Mouse (Mus musculus) olfactory bulb, adult 2 months (tissue): ENCODE measurements around the gene Snx20. TPM values are rescaled to one million over a fixed set of nuclear protein-coding genes. Genes with fewer than 3 reads are reported as not detected.
"Not testable (repeated sequence)": the region's sequence is repeated elsewhere in the genome, so short reads cannot be mapped to it uniquely, and the experiment has no call there.

ENCODE experiments used
- H3K27ac ChIP-seq: fragments of 200-500 bp; 2 replicates; pipeline ENCODE4 v1.5.1; 2012; ENCODE audit warnings: low read depth, low read length; ENCODE audit not compliant: insufficient read depth
- H3K4me1 ChIP-seq: fragments of 200-500 bp; 2 replicates; pipeline ENCODE4 v1.6.1; 2012; ENCODE audit warnings: low read length; ENCODE audit not compliant: control insufficient read depth, insufficient read depth
- H3K4me3 ChIP-seq: fragments of 200-500 bp; 2 replicates; pipeline ENCODE4 v1.5.1; 2012; ENCODE audit warnings: mild to moderate bottlenecking, low read depth, low read length, moderate library complexity; ENCODE audit not compliant: insufficient read depth
- CTCF ChIP-seq: fragments of 200-500 bp; IDR thresholded peaks from 2 replicates; pipeline ENCODE4 v1.5.1; 2012; ENCODE audit warnings: low read depth, mild to moderate bottlenecking, low read length, moderate library complexity; ENCODE audit not compliant: insufficient read depth
- POLR2A ChIP-seq: fragments of 200-500 bp; IDR thresholded peaks from 2 replicates; pipeline ENCODE4 v1.6.1; 2012; ENCODE audit warnings: mild to moderate bottlenecking, low read depth, low read length, moderate library complexity; ENCODE audit not compliant: insufficient read depth
- WGBS: fragments of 180-500 bp; shearing (Covaris S2); methylation state at CpG from one replicate; pipeline ENCODE4 v1.1.7; 2018; 5-methylcytosine and 5-hydroxymethylcytosine counted together
- polyA plus RNA-seq: library from polyadenylated mRNA; stranded (reverse); fragments of >200 nt; gene quantifications from 2 replicates; pipeline ENCODE4 v1.2.4, GENCODE M21; 2012; ENCODE audit warnings: low replicate concordance; ENCODE audit not compliant: missing spikeins, insufficient read depth, insufficient read length

The Snx20 gene
- polyA plus RNA-seq, 1 experiment, result not detected

DNA sequence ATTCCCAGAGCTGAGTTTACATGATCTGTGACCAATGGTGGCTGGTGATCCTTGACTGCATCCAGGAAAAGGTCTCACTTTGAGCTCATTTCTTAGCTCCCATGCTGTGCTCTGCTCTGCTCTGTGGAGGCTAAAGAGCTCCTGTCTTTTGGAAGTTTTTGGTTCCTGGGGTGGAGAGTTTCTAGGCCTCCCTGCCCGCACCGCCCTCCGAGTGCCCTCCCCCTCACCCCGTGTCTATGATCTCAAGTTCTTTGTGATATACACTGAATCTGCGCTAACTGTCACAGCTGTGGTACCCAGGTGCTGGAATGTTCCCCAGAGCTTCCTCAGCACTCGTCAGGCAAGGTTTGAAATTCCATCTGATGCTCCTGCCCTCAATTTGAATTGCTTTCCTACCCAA, 34.9 kb upstream of the Snx20 start:
- no peak overlapping the region for H3K27ac ChIP-seq
- 91% methylated on average over 6 of the region's 6 CpGs for WGBS
- TF ChIP-seq CTCF (no peak), POLR2A (no peak)
- peaks cover 27% of the 10 kb centered on the region for H3K4me1 ChIP-seq
- no peak overlapping the region for H3K4me3 ChIP-seq

DNA sequence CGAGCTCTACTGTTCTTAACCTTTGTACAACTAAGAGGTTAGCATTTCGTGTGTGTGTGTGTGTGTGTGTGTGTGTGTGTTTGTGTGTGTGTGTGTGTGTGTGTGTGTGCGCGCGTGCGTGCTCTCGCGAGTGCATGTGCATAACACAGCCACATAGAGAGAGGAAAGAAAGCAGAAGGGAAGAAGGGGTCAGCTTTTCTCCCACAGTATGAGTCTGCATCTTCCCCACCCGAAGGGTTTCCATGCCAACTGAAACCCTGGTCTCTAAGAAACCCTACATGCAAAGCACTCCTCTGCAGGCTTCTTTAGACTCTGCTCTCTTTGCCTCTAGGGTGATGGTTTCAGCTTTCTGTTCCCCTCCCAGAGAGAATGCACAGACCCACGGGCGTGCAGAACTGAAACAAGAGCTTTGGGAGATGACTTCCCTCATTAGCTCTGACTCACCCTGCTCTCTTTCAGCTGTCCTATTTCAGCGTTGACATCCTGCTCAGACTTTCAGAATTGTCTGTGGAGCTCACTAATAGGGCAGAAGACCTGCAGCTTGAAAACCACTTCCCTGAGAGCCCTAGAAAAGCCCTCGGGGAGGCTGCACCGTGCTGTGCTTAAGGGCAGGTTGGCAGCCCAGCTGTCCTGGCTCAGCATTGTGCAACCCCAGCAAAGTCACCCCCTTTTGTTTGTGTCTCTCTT, 32.6 kb upstream of the Snx20 start:
- peaks cover 22% of the 10 kb centered on the region for H3K4me1 ChIP-seq
- peak overlapping the region; percentile 63 for H3K27ac ChIP-seq
- TF ChIP-seq POLR2A, result no peak
- no peak for TF ChIP-seq CTCF
- H3K4me3 ChIP-seq, result no peak overlapping the region
- 19% methylated on average over 14 of the region's 14 CpGs for WGBS

DNA sequence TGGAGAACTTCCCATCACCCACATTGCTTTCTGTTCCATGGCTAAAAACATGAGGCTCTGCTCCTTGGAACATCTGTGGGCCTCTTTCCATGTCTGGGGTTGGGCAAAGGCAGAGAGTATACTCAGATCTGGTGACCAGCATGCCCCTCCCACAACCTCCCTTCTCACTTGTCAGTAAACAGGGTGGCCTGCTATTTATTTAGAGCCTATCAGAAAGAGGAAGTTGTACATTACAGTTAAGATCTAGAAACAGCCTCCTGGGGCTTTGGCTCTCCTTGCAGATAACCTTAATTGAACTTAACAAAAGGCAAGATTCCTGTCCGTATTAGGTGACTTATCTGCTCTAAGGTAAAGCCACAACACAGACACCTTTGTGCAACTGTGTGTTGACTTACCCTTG, 30.5 kb upstream of the Snx20 start:
- Histone ChIP-seq H3K4me3 (no peak overlapping the region), H3K4me1 (peaks cover 20% of the 10 kb centered on the region), H3K27ac (no peak overlapping the region)
- 85% methylated on average over 1 of the region's 1 CpGs for WGBS
- TF ChIP-seq CTCF, result no peak
- TF ChIP-seq POLR2A, result no peak

DNA sequence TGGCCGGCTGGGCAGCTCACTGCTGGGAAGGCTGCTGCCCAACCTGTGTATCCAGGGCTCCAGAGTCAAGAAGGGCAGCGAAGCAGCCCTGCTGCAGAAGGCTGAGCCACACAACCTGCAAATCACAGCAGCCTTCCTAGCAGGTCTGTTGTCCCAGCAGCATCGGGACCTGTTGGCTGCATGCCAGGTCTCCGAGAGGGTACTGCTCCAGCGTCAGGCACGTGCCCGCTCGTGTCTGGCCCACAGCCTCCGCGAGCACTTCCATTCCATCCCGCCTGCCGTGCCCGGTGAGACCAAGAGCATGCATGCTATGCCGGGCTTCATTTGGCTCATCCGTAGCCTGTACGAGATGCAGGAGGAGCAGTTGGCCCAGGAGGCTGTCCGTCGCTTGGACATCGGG, 29.0 kb upstream of the Snx20 start:
- 81% methylated on average over 19 of the region's 19 CpGs for WGBS
- Histone ChIP-seq H3K4me1 (peaks cover 14% of the 10 kb centered on the region), H3K27ac (no peak overlapping the region), H3K4me3 (no peak overlapping the region)
- TF ChIP-seq CTCF (no peak), POLR2A (no peak)

DNA sequence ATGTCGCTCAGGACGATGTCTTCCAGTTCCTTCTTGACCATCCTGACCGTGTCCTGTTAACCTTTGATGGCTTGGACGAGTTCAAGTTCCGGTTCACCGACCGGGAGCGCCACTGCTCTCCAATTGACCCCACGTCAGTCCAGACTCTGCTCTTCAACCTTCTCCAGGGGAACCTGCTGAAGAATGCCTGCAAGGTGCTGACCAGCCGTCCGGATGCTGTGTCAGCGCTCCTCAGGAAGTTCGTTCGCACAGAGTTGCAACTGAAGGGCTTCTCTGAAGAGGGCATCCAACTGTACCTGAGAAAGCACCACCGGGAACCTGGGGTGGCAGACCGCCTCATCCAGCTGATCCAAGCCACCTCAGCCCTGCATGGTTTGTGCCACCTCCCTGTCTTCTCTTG, 28.2 kb upstream of the Snx20 start:
- H3K4me1 ChIP-seq, result peaks cover 9% of the 10 kb centered on the region
- H3K27ac ChIP-seq, result no peak overlapping the region
- 91% methylated on average over 16 of the region's 16 CpGs for WGBS
- no peak overlapping the region for H3K4me3 ChIP-seq
- TF ChIP-seq CTCF, result no peak
- no peak for TF ChIP-seq POLR2A

DNA sequence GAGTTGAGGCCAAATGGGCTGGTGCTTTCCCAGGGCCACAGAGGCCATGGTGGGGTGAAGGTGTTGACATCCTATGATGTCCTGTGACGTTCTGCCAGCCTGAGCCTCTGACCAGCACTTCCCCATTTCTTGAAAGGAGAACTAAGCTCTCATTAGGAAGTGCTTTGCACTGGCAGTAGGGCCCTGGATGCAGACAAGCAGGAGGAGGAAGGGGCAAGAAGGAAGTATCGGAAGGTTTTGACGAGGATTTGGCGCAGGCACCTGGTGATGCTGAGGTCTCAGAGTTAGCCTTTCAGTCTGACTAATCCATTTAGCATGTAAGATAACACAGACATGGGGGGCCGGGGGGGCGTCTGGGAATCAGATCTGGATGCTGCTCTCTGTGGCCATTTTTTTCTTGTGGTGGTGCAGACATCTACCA, 26.5 kb upstream of the Snx20 start:
- TF ChIP-seq POLR2A (no peak), CTCF (no peak)
- no peak overlapping the region for H3K27ac ChIP-seq
- 93% methylated on average over 6 of the region's 6 CpGs for WGBS

DNA sequence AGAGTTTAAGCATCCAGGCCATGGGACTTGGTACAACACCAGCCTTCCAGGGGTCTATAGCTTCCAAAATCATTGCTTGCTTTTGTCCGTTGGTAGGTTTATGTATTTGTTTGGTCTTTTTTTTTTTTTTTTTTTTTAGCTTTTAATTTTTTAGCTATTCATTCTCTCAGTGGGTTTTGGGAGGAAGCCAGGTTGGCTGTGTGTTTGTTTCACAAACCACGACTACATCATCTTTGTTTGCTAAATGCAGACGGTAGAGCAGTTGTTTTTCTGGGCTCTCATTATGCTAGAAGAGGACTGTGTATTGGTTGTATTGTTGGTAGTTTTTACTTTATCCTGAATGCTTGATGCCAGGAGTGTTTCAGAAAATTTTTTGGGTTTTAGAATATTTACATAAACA, 23.9 kb upstream of the Snx20 start:
- TF ChIP-seq POLR2A (no peak), CTCF (no peak)
- H3K4me1 ChIP-seq, result no peaks in the 10 kb centered on the region
- H3K27ac ChIP-seq, result no peak overlapping the region
- 56% methylated on average over 3 of the region's 3 CpGs for WGBS
- no peak overlapping the region for H3K4me3 ChIP-seq

More for the DNA sequence above, 26.5 kb upstream of the Snx20 start:
- no peaks in the 10 kb centered on the region for H3K4me1 ChIP-seq
- H3K4me3 ChIP-seq, result no peak overlapping the region

DNA sequence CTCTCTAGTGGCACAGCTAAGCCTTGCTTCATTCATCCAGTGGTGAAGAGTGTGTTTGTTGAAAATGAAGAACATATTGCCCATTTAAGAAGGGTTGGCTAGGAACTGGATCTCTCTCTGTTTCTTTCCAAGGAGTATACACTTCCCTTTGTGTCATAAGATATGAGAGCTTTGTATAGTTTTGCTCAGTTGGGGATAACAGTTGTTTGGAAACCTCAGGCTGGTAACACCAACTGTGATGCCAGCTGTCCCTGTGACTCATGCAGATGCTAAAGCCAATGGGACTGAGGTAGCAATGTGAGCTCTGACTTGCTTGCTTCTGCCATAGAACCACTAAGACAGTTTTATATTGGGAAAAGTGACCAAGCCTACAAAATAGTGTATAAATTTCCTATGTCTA, 19.4 kb upstream of the Snx20 start:
- 0 out of 2 replicates have a peak, but pooled peaks cover 5% of the 10 kb centered on the region for H3K4me1 ChIP-seq
- H3K4me3 ChIP-seq, result no peak overlapping the region
- TF ChIP-seq CTCF (no peak), POLR2A (no peak)
- H3K27ac ChIP-seq, result no peak overlapping the region

DNA sequence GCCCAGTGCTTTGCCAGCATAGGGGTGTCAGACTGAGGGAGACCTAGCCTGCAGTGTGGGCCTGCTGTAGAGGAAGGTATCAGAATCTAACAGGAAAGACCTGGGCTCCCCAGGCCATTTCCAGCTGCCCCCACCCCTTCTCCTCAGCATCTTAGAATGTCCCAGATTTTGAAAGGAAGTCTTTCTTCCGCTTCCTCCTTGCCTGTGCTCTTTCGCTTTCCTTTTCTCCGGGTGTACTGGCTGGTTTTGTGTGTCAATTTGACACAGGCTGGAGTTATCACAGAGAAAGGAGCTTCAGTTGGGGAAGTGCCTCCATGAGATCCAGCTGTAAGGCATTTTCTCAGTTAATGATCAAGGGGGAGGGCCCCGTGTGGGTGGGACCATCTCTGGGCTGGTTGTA, 15.2 kb upstream of the Snx20 start:
- WGBS, result 65% methylated on average over 4 of the region's 4 CpGs
- peaks cover 19% of the 10 kb centered on the region for H3K4me1 ChIP-seq
- not testable (repeated sequence) for H3K4me3 ChIP-seq, H3K27ac ChIP-seq

DNA sequence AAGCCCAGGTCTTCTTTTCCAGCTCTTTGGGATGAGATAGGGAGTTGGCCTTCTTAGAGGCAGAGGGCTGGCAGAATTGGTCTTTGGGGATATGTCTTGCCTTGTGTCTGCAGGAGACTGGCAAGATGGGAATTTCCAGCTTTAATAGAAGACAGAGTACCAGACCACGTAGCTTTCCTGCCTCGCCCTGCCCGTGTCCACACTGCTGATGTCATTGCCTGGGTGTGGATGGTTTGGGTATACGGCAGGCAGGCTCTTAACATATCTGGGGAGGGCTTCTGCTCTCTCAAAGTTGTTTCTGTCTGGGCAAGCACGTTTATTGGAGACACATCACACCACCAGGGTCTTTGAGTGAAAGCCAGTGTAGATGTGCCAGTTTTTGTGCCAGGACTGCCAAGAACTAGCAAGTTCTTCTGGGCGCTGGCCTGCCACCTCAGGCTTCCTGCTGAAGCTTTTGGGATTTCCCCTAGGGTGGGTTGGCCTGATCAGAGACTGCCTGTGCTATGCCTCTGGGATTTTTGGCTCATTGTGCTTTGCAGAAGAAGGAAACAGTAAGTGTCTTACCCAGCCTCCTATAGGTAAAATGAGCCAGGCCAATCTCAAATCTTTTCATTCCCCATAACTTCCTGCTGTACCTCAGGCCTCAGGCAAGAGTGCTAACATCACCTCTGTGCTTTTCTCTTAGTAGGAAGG, 14.2 kb upstream of the Snx20 start:
- no peak overlapping the region for H3K4me3 ChIP-seq
- TF ChIP-seq POLR2A, result no peak
- no peak for TF ChIP-seq CTCF
- WGBS, result 75% methylated on average over 6 of the region's 6 CpGs
- peaks cover 19% of the 10 kb centered on the region for H3K4me1 ChIP-seq
- H3K27ac ChIP-seq, result no peak overlapping the region
